In genomic region chr6:50159842-50160241, GRCm38 (mm10) we compare ENCODE assay signal across 15 mouse cellular contexts.
"Had no signal": no experiment of that assay in that cellular context is flagged by ENCODE, and none has a peak within 500 bp of the region (broad histone marks: within the 10 kb centered on the region; RNA-seq: fewer than 3 reads in every experiment).

No protein-coding gene starts in this region.

- ATAC-seq: liver, embryonic 12.5 days; midbrain, embryonic 16.5 days had no signal

- DNase-seq: kidney, adult 2 months; kidney, postnatal 25 days; layer of hippocampus, adult 9-11 months; liver; lung, adult 18-20 months; lung, postnatal 10 days; lung, postnatal 36 days; right cerebral cortex, adult 18-20 months; right cerebral cortex, postnatal 14 days; right cerebral cortex, postnatal 4 days; thymus, adult 2 months; thymus, postnatal 14 days; thymus, postnatal 4 days had no signal
